Mouse (Mus musculus): Measurements from ENCODE around the gene Kcnh5. TPM values are rescaled to one million over a fixed set of nuclear protein-coding genes. Genes with fewer than 3 reads are reported as not detected.

The Kcnh5 gene
- total and polyA plus RNA-seq, 3 experiments, result not detected

DNA sequence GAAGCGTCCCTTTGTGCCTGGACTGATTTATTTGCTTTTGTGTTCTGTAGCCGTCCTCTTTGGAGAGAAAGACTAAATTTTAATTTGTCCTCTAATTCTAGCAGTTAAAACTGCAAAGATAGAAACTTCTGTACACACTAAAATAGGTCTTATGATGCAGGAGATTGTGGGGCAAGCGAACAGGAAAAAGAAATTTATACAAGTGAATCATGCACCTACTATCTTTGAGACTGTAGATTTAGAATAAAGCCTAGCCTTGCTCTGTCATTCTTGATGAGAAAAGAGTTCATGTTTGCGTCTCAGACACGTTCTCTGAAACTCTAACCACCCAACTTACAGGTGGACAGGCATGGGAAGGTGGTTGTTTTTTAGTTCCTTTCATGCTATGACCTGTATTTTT lies 140.4 kb downstream of the Kcnh5 start:
- Histone ChIP-seq H3K79me2 (ENCODE audit: control insufficient read depth, insufficient read depth, low read length, poor library complexity) (no peaks in the 10 kb centered on the region), H3K9me3 (replicated peaks; ENCODE audit: insufficient read depth, low read length) (no peaks in the 10 kb centered on the region), H3K36me3 (ENCODE audit: control insufficient read depth in 1 of 2, insufficient read depth in 2 of 2, low read length in 2 of 2) (no peaks in the 10 kb centered on the region), H3K4me3 (ENCODE audit: control insufficient read depth in 1 of 2, insufficient read depth in 1 of 2, low read depth in 2 of 2, low read length in 2 of 2) (no peak overlapping the region), H3K9ac (ENCODE audit: control insufficient read depth, low read depth, low read length, poor library complexity, severe bottlenecking) (no peak overlapping the region), H3K27ac (ENCODE audit: control insufficient read depth, low read depth, low read length) (no peak overlapping the region), H3K27me3 (ENCODE audit: control insufficient read depth in 1 of 2, insufficient read depth in 2 of 2, low read length in 2 of 2) (no peaks in the 10 kb centered on the region; a peak in 1 of 4 replicates), H3K4me1 (ENCODE audit: control insufficient read depth in 1 of 2, insufficient read depth in 2 of 2, low read length in 2 of 2) (no peaks in the 10 kb centered on the region)
- no peak for DNase-seq (ENCODE audit: low read depth, low spot score)
- TF ChIP-seq ZC3H11A (IDR thresholded peaks at IDR 0.05; ENCODE audit: low read depth, low read length) (no peak), CHD2 (IDR thresholded peaks at IDR 0.05; ENCODE audit: low read length) (no peak), POLR2AphosphoS2 (IDR thresholded peaks at IDR 0.05; ENCODE audit: low read length) (no peak), MXI1 (IDR thresholded peaks at IDR 0.05; ENCODE audit: low read depth, low read length) (no peak), TBP (IDR thresholded peaks at IDR 0.05; ENCODE audit: low read depth, low read length) (no peak), RAD21 (IDR thresholded peaks at IDR 0.05; ENCODE audit: low read depth, low read length) (no peak), TAL1 (IDR thresholded peaks at IDR 0.05; ENCODE audit: low read length) (no peak), MAZ (IDR thresholded peaks at IDR 0.05; ENCODE audit: low read depth, low read length) (no peak), JUND (IDR thresholded peaks at IDR 0.05; ENCODE audit: low read depth, low read length) (no peak), GABPA (IDR thresholded peaks at IDR 0.05; ENCODE audit: low read depth, low read length) (no peak), BHLHE40 (IDR thresholded peaks at IDR 0.05; ENCODE audit: borderline replicate concordance, low read depth, low read length) (no peak), GATA1 (IDR thresholded peaks at IDR 0.05; ENCODE audit: low read depth, low read length) (no peak), ZMIZ1 (IDR thresholded peaks at IDR 0.05; ENCODE audit: low read depth, low read length) (no peak), MEF2A (IDR thresholded peaks at IDR 0.05; ENCODE audit: extremely low read depth, insufficient replicate concordance, low read depth, low read length, poor library complexity, severe bottlenecking) (no peak), UBTF (IDR thresholded peaks at IDR 0.05; ENCODE audit: borderline replicate concordance, insufficient read depth, low read depth, low read length) (no peak), MAFK (IDR thresholded peaks at IDR 0.05; ENCODE audit: borderline replicate concordance, low read depth, low read length) (no peak), RCOR1 (IDR thresholded peaks at IDR 0.05; ENCODE audit: low read depth, low read length) (no peak), CHD1 (IDR thresholded peaks at IDR 0.05; ENCODE audit: low read depth, low read length) (no peak), POLR2A (IDR thresholded peaks at IDR 0.05; ENCODE audit: control insufficient read depth in 1 of 2, insufficient read depth in 1 of 2, low read depth in 1 of 2, low read length in 2 of 2, poor library complexity in 1 of 2) (no peak)

- Histone ChIP-seq H3K27ac (ENCODE audit: control insufficient read depth, low read depth, low read length) (no peak overlapping the region), H3K4me3 (ENCODE audit: control insufficient read depth in 1 of 2, insufficient read depth in 1 of 2, low read depth in 2 of 2, low read length in 2 of 2) (no peak overlapping the region), H3K9ac (ENCODE audit: control insufficient read depth, low read depth, low read length, poor library complexity, severe bottlenecking) (no peak overlapping the region), H3K9me3 (replicated peaks; ENCODE audit: insufficient read depth, low read length) (no peaks in the 10 kb centered on the region), H3K4me1 (ENCODE audit: control insufficient read depth in 1 of 2, insufficient read depth in 2 of 2, low read length in 2 of 2) (no peaks in the 10 kb centered on the region), H3K27me3 (ENCODE audit: control insufficient read depth in 1 of 2, insufficient read depth in 2 of 2, low read length in 2 of 2) (no peaks in the 10 kb centered on the region; a peak in 1 of 4 replicates), H3K79me2 (ENCODE audit: control insufficient read depth, insufficient read depth, low read length, poor library complexity) (no peaks in the 10 kb centered on the region), H3K36me3 (ENCODE audit: control insufficient read depth in 1 of 2, insufficient read depth in 2 of 2, low read length in 2 of 2) (no peaks in the 10 kb centered on the region)
- DNase-seq (ENCODE audit: low read depth, low spot score), result no peak
- TF ChIP-seq GATA1 (IDR thresholded peaks at IDR 0.05; ENCODE audit: low read depth, low read length) (no peak), KAT2A (conservative IDR thresholded peaks at IDR 0.05; ENCODE audit: low read depth, low read length) (no peak), HCFC1 (IDR thresholded peaks at IDR 0.05; ENCODE audit: low read depth, low read length) (no peak), SMC3 (IDR thresholded peaks at IDR 0.05; ENCODE audit: low read depth, low read length) (no peak), NELFE (IDR thresholded peaks at IDR 0.05; ENCODE audit: low read depth, low read length) (no peak), GABPA (IDR thresholded peaks at IDR 0.05; ENCODE audit: low read depth, low read length) (no peak), BHLHE40 (IDR thresholded peaks at IDR 0.05; ENCODE audit: borderline replicate concordance, low read depth, low read length) (no peak), NRF1 (IDR thresholded peaks at IDR 0.05; ENCODE audit: insufficient read depth, low read depth, low read length, poor library complexity, severe bottlenecking) (no peak), ZKSCAN1 (IDR thresholded peaks at IDR 0.05; ENCODE audit: low read depth, low read length) (no peak), E2F4 (IDR thresholded peaks at IDR 0.05; ENCODE audit: borderline replicate concordance, low read depth, low read length) (no peak), RAD21 (IDR thresholded peaks at IDR 0.05; ENCODE audit: low read depth, low read length) (no peak), SIN3A (IDR thresholded peaks at IDR 0.05; ENCODE audit: low read length) (no peak), ZNF384 (IDR thresholded peaks at IDR 0.05; ENCODE audit: low read depth, low read length) (no peak), MAZ (IDR thresholded peaks at IDR 0.05; ENCODE audit: low read depth, low read length) (no peak)
Measured at GRCm38 (mm10) chr12:75031970-75032864, 144.9 kb downstream of the Kcnh5 start.

Data from MEL (cell line).